Mouse (Mus musculus) cerebellum, adult 11 months (tissue): ENCODE results near the gene Olfr1019.

Source experiments
- DNase-seq: peaks from one replicate; pipeline ENCODE4 v3.0.0; 2022

Gene Olfr1019

GRCm38 (mm10) chr2:85845383-85845782 is at the start of gene Olfr1019:
Gene Olfr1019 (minus strand): TSS chr2:85845483.
- no peak for DNase-seq

- DNase-seq, result no peak
Observed at GRCm38 (mm10) chr2:85885340-85885739, 40.1 kb upstream of the Olfr1019 start, which contains the start of gene Olfr1023. Gene Olfr1023 (plus strand): TSS chr2:85885640.

GRCm38 (mm10) chr2:85868294-85868693 is 23.0 kb upstream of the Olfr1019 start, which contains the start of gene Olfr1022:
Gene Olfr1022 (plus strand): TSS chr2:85868594.
- DNase-seq, result no peak

GRCm38 (mm10) chr2:85846730-85847129 is 1.4 kb upstream of the Olfr1019 start, which contains the start of gene Olfr1020:
Gene Olfr1020 (plus strand): TSS chr2:85847030.
- DNase-seq, result no peak

GRCm38 (mm10) chr2:85818179-85818578 is 27.1 kb downstream of the Olfr1019 start, which contains the start of gene Olfr1018:
Gene Olfr1018 (plus strand): TSS chr2:85818479.
- no peak for DNase-seq

GRCm38 (mm10) chr2:85804501-85804900 is 40.8 kb downstream of the Olfr1019 start:
- DNase-seq, result no peak

- DNase-seq, result no peak
Observed at GRCm38 (mm10) chr2:85802444-85802843, 42.8 kb downstream of the Olfr1019 start, which contains the start of gene Olfr1016. Gene Olfr1016 (minus strand): TSS chr2:85802544.

GRCm38 (mm10) chr2:85792331-85792730 is 53.0 kb downstream of the Olfr1019 start:
- DNase-seq, result no peak
